Mouse (Mus musculus): ENCODE measurements around the gene Nfe2. TPM values are rescaled to one million over a fixed set of nuclear protein-coding genes. Genes with fewer than 3 reads are reported as not detected.
A peak's percentile ranks its signal among the peaks of the same experiment; 100 is the strongest.

Nfe2 gene
- polyA plus RNA-seq, 1 experiment from 2014 or later, result 3.1 TPM

- peak overlapping the region; percentile 6; the same call in 1 of the 2 replicates for H3K4me2 ChIP-seq (replicated peaks; ENCODE audit: low read depth, low read length)
- H3K36me3 ChIP-seq (ENCODE audit: control insufficient read depth, insufficient read depth, low read length), result peaks cover 20% of the 10 kb centered on the region
- no peak overlapping the region for H3K4me3 ChIP-seq (ENCODE audit: low read length)
- H3K27me3 ChIP-seq (ENCODE audit: control insufficient read depth, insufficient read depth, low read length), result no peaks in the 10 kb centered on the region
- peaks cover 82% of the 10 kb centered on the region for H3K4me1 ChIP-seq (ENCODE audit: control insufficient read depth, insufficient read depth, low read length)
- WGBS, result 11% methylated on average over 5 of the region's 5 CpGs
- no peaks in the 10 kb centered on the region for H3K9me3 ChIP-seq (ENCODE audit: control insufficient read depth, low read length)
- peak overlapping the region; percentile 98 for H3K27ac ChIP-seq (ENCODE audit: low read depth, low read length)
- H3K9ac ChIP-seq (ENCODE audit: low read depth, low read length), result peak overlapping the region; percentile 14; the same call in 1 of the 2 replicates
- no peak for ATAC-seq (ENCODE audit: low FRiP score, low TSS enrichment)
Measured at GRCm38 (mm10) chr15:103301547-103302340, 43.5 kb upstream of the Nfe2 start.

DNA sequence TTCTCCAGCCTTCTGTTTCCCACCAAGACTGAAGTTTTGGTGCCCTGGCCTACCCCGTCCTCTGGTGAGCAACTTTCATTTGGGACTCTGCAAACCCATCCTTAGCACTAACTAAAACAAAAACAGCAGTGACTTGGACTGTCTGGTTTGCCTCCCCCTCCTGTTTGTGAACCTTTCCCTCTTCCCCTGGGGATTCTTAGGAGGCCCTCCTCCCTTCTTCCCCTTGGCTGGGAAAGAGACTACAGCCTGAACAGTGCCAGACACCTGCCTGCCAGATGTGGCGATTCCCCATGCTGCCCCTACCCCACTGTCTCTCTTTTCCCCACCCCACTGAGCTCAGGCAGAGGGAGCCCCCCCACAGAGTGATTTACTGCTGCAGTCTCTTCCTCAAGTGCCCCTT lies 42.8 kb upstream of the Nfe2 start:
- Histone ChIP-seq H3K9ac (ENCODE audit: low read depth, low read length) (peak overlapping the region; percentile 23; the same call in 1 of the 2 replicates), H3K27ac (ENCODE audit: low read depth, low read length) (peak overlapping the region; percentile 98), H3K4me2 (replicated peaks; ENCODE audit: low read depth, low read length) (no peak overlapping the region; the same call in 1 of the 2 replicates), H3K36me3 (ENCODE audit: control insufficient read depth, insufficient read depth, low read length) (peaks cover 20% of the 10 kb centered on the region), H3K4me3 (ENCODE audit: low read length) (no peak overlapping the region), H3K27me3 (ENCODE audit: control insufficient read depth, insufficient read depth, low read length) (no peaks in the 10 kb centered on the region), H3K9me3 (ENCODE audit: control insufficient read depth, low read length) (no peaks in the 10 kb centered on the region), H3K4me1 (ENCODE audit: control insufficient read depth, insufficient read depth, low read length) (peaks cover 82% of the 10 kb centered on the region)
- whole genome bisulfite sequencing, result 13% methylated on average over 2 of the region's 2 CpGs
- ATAC-seq (ENCODE audit: low FRiP score, low TSS enrichment), result no peak

GRCm38 (mm10) chr15:103300560-103300959 lies 42.4 kb upstream of the Nfe2 start:
- Histone ChIP-seq H3K9ac (ENCODE audit: low read depth, low read length) (peak overlapping the region; percentile 23; the same call in 1 of the 2 replicates), H3K27ac (ENCODE audit: low read depth, low read length) (peak overlapping the region; percentile 98), H3K4me3 (ENCODE audit: low read length) (no peak overlapping the region), H3K27me3 (ENCODE audit: control insufficient read depth, insufficient read depth, low read length) (no peaks in the 10 kb centered on the region), H3K4me2 (replicated peaks; ENCODE audit: low read depth, low read length) (peak overlapping the region; percentile 30; the same call in 1 of the 2 replicates), H3K36me3 (ENCODE audit: control insufficient read depth, insufficient read depth, low read length) (peaks cover 20% of the 10 kb centered on the region), H3K4me1 (ENCODE audit: control insufficient read depth, insufficient read depth, low read length) (peaks cover 82% of the 10 kb centered on the region), H3K9me3 (ENCODE audit: control insufficient read depth, low read length) (no peaks in the 10 kb centered on the region)
- ATAC-seq (ENCODE audit: low FRiP score, low TSS enrichment), result no peak
- WGBS, result 3% methylated on average over 2 of the region's 2 CpGs

DNA sequence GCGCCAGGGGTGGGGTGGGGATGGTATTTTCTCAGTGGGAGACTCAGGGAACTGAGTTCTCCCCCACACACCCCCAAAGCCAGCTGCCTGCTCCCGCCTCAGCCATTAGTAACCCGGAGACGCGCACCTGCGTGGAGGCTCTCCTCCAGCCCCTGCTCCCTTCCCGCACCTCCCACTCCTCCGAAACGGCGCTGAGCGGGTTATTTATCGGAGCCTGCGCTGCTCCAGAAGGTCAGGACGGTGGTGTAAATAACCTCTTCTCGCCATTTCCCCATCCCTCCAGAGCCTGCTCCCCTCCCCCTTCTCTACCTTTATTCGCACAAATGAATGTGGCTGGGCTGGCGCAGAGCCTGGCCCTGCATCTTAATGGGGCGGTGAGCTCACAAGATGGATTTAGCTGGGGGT lies 41.9 kb upstream of the Nfe2 start:
- H3K4me1 ChIP-seq (ENCODE audit: control insufficient read depth, insufficient read depth, low read length), result peaks cover 82% of the 10 kb centered on the region
- WGBS, result 6% methylated on average over 18 of the region's 18 CpGs
- no peaks in the 10 kb centered on the region for H3K27me3 ChIP-seq (ENCODE audit: control insufficient read depth, insufficient read depth, low read length)
- H3K9me3 ChIP-seq (ENCODE audit: control insufficient read depth, low read length), result no peaks in the 10 kb centered on the region
- peak overlapping the region; percentile 98 for H3K27ac ChIP-seq (ENCODE audit: low read depth, low read length)
- peak overlapping the region; percentile 8; the same call in 1 of the 2 replicates for H3K4me3 ChIP-seq (ENCODE audit: low read length)
- H3K9ac ChIP-seq (ENCODE audit: low read depth, low read length), result peak overlapping the region; percentile 23; the same call in 1 of the 2 replicates
- peaks cover 20% of the 10 kb centered on the region for H3K36me3 ChIP-seq (ENCODE audit: control insufficient read depth, insufficient read depth, low read length)
- peak; percentile 25; the same call in 1 of the 2 replicates for ATAC-seq (ENCODE audit: low FRiP score, low TSS enrichment)
- H3K4me2 ChIP-seq (replicated peaks; ENCODE audit: low read depth, low read length), result peak overlapping the region; percentile 30

DNA sequence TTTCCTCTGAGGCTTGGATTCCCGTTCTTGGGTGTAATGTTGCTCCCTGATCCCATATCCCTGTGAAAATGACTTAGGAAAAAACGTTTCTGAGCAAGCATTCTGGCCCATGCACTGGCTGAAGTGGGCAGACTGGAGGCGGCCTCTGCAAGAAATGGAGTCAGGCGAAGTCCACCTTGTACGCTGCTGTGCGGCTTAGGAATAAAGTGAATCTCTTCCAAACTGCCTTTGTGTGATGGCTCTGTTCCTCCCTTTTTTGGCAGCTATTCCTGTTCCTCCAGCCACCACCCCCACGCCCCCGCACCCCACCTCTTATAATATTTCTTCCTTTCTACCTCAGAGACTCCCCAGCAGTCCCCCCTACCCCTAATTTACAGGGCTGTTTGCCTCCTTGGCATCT lies 41.4 kb upstream of the Nfe2 start:
- Histone ChIP-seq H3K36me3 (ENCODE audit: control insufficient read depth, insufficient read depth, low read length) (peaks cover 20% of the 10 kb centered on the region), H3K27me3 (ENCODE audit: control insufficient read depth, insufficient read depth, low read length) (no peaks in the 10 kb centered on the region), H3K4me2 (replicated peaks; ENCODE audit: low read depth, low read length) (peak overlapping the region; percentile 30), H3K4me1 (ENCODE audit: control insufficient read depth, insufficient read depth, low read length) (peaks cover 83% of the 10 kb centered on the region), H3K9ac (ENCODE audit: low read depth, low read length) (peak overlapping the region; percentile 23; the same call in 1 of the 2 replicates), H3K9me3 (ENCODE audit: control insufficient read depth, low read length) (no peaks in the 10 kb centered on the region), H3K27ac (ENCODE audit: low read depth, low read length) (peak overlapping the region; percentile 98), H3K4me3 (ENCODE audit: low read length) (no peak overlapping the region; the same call in 1 of the 2 replicates)
- 19% methylated on average over 8 of the region's 8 CpGs for WGBS
- peak; percentile 2; the same call in 1 of the 2 replicates for ATAC-seq (ENCODE audit: low FRiP score, low TSS enrichment)

DNA sequence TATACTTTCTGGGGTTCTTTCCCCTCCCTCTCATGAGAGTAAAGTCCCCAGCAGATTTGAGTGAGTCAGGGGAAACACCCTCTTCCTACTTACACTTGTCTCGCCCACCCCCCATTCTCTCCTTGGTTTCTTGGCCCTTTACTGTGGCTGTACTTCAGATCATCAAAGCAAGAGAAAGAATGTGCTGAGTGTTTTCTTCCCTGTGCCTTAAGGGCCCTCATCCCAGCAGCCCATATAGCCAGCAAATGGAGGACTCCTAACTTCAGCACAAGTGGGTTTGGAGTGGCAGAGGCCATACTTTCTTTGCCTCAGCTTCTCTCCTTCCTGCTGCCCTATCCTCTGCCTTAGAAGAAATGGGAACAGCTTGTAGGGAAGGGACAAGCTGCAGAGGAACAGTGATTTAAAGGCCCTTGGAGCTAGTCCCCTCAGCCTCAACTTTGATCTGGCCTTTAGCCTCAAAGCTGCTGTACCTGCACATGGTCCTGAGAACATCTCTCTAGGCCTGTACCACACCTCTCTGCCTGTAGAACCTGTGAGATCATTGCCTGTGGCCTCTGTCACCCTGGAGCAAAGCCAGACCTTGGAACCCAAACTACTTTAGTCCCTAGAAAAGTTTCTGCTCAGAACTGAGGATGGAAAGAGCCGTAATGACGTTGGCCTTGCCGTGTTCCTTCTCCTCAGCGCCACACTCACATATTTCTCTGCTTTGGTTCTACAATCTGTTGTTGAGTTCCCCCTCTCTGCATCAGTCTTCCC lies 40.8 kb upstream of the Nfe2 start:
- Histone ChIP-seq H3K4me2 (replicated peaks; ENCODE audit: low read depth, low read length) (no peak overlapping the region; the same call in 1 of the 2 replicates), H3K27me3 (ENCODE audit: control insufficient read depth, insufficient read depth, low read length) (no peaks in the 10 kb centered on the region)

GRCm38 (mm10) chr15:103298026-103298425 lies 39.8 kb upstream of the Nfe2 start:
- H3K9ac ChIP-seq (ENCODE audit: low read depth, low read length), result no peak overlapping the region; the same call in 1 of the 2 replicates
- H3K4me1 ChIP-seq (ENCODE audit: control insufficient read depth, insufficient read depth, low read length), result peaks cover 69% of the 10 kb centered on the region
- H3K4me2 ChIP-seq (replicated peaks; ENCODE audit: low read depth, low read length), result peak overlapping the region; percentile 23; the same call in 1 of the 2 replicates
- peaks cover 29% of the 10 kb centered on the region for H3K36me3 ChIP-seq (ENCODE audit: control insufficient read depth, insufficient read depth, low read length)
- H3K9me3 ChIP-seq (ENCODE audit: control insufficient read depth, low read length), result no peaks in the 10 kb centered on the region
- 66% methylated on average over 3 of the region's 3 CpGs for WGBS
- no peak overlapping the region for H3K4me3 ChIP-seq (ENCODE audit: low read length)
- no peaks in the 10 kb centered on the region for H3K27me3 ChIP-seq (ENCODE audit: control insufficient read depth, insufficient read depth, low read length)
- ATAC-seq (ENCODE audit: low FRiP score, low TSS enrichment), result no peak
- peak overlapping the region; percentile 80; the same call in 1 of the 2 replicates for H3K27ac ChIP-seq (ENCODE audit: low read depth, low read length)

More for the DNA sequence above, 40.8 kb upstream of the Nfe2 start:
- WGBS, result 61% methylated on average over 5 of the region's 5 CpGs
- Histone ChIP-seq H3K27ac (ENCODE audit: low read depth, low read length) (peak overlapping the region; percentile 98), H3K9ac (ENCODE audit: low read depth, low read length) (no peak overlapping the region), H3K4me1 (ENCODE audit: control insufficient read depth, insufficient read depth, low read length) (peaks cover 79% of the 10 kb centered on the region), H3K4me3 (ENCODE audit: low read length) (no peak overlapping the region), H3K36me3 (ENCODE audit: control insufficient read depth, insufficient read depth, low read length) (peaks cover 20% of the 10 kb centered on the region), H3K9me3 (ENCODE audit: control insufficient read depth, low read length) (no peaks in the 10 kb centered on the region)
- no peak for ATAC-seq (ENCODE audit: low FRiP score, low TSS enrichment)

GRCm38 (mm10) chr15:103297313-103297712 lies 39.1 kb upstream of the Nfe2 start:
- no peak for ATAC-seq (ENCODE audit: low FRiP score, low TSS enrichment)
- H3K36me3 ChIP-seq (ENCODE audit: control insufficient read depth, insufficient read depth, low read length), result peaks cover 37% of the 10 kb centered on the region
- H3K9ac ChIP-seq (ENCODE audit: low read depth, low read length), result no peak overlapping the region
- no peaks in the 10 kb centered on the region for H3K27me3 ChIP-seq (ENCODE audit: control insufficient read depth, insufficient read depth, low read length)
- H3K27ac ChIP-seq (ENCODE audit: low read depth, low read length), result peak overlapping the region; percentile 80; the same call in 1 of the 2 replicates
- H3K4me2 ChIP-seq (replicated peaks; ENCODE audit: low read depth, low read length), result no peak overlapping the region
- peaks cover 61% of the 10 kb centered on the region for H3K4me1 ChIP-seq (ENCODE audit: control insufficient read depth, insufficient read depth, low read length)
- WGBS, result 32% methylated on average over 6 of the region's 6 CpGs
- no peak overlapping the region for H3K4me3 ChIP-seq (ENCODE audit: low read length)
- no peaks in the 10 kb centered on the region for H3K9me3 ChIP-seq (ENCODE audit: control insufficient read depth, low read length)

Measured in kidney, embryonic 14.5 days (tissue).